Mouse (Mus musculus) forebrain, embryonic 11.5 days (tissue): ENCODE measurements around the gene Dnajc24. TPM values are rescaled to one million over a fixed set of nuclear protein-coding genes. Genes with fewer than 3 reads are reported as not detected.
A peak's percentile ranks its signal among the peaks of the same experiment; 100 is the strongest.

ENCODE experiments used
- ATAC-seq: fragments of 200-750 bp; cut with Nextera tagmentation; replicated peaks from 2 replicates; pipeline ENCODE4 v1.8.0; 2017; ENCODE audit warnings: moderate TSS enrichment; ENCODE audit not compliant: low FRiP score
- DNase-seq: peaks from one replicate; pipeline ENCODE4 v3.0.0-alpha.2; 2017; ENCODE audit warnings: low spot score
- H3K27ac ChIP-seq: fragments of 300-500 bp; sonication (generic); 2 replicates; pipeline ENCODE4 v1.5.1; 2014; ENCODE audit warnings: low read depth, low read length
- H3K27me3 ChIP-seq: fragments of 300-500 bp; sonication (generic); 2 replicates; pipeline ENCODE4 v1.6.1; 2014; ENCODE audit warnings: mild to moderate bottlenecking, low read length, mixed read lengths; ENCODE audit not compliant: control insufficient read depth, insufficient read depth
- H3K36me3 ChIP-seq: fragments of 300-500 bp; sonication (generic); 2 replicates; pipeline ENCODE4 v1.6.1; 2014; ENCODE audit warnings: mild to moderate bottlenecking, low read length, moderate library complexity, mixed read lengths; ENCODE audit not compliant: control insufficient read depth, insufficient read depth
- H3K4me1 ChIP-seq: fragments of 300-500 bp; sonication (generic); replicated peaks from 2 replicates; pipeline ENCODE4 v1.6.1; 2014; ENCODE audit warnings: low read length, mixed read lengths; ENCODE audit not compliant: control insufficient read depth, insufficient read depth
- H3K4me2 ChIP-seq: fragments of 300-500 bp; sonication (generic); 2 replicates; pipeline ENCODE4 v1.6.1; 2014; ENCODE audit warnings: low read depth, mild to moderate bottlenecking, low read length, moderate library complexity, mixed read lengths; ENCODE audit not compliant: severe bottlenecking
- H3K4me3 ChIP-seq: fragments of 300-500 bp; sonication (generic); 2 replicates; pipeline ENCODE4 v1.5.1; 2014; ENCODE audit warnings: low read depth, low read length
- H3K9ac ChIP-seq: fragments of 300-500 bp; sonication (generic); 2 replicates; pipeline ENCODE4 v1.6.1; 2014; ENCODE audit warnings: low read length
- H3K9me3 ChIP-seq: fragments of 300-500 bp; sonication (generic); 2 replicates; pipeline ENCODE4 v1.6.1; 2016; ENCODE audit warnings: low read length, mixed read lengths; ENCODE audit not compliant: control insufficient read depth
- WGBS: fragments of 180-500 bp; shearing (Covaris S2); extraction: QIAGEN DNeasy Blood & Tissue Kit; methylation state at CpG from one replicate; pipeline ENCODE4 v1.1.7; 2014; 5-methylcytosine and 5-hydroxymethylcytosine counted together
- polyA plus RNA-seq: library from polyadenylated mRNA; unstranded; fragments of >200 nt; fragmentation: Nextera tagmentation; extraction: Ambion mirVana; gene quantifications from 2 replicates; pipeline ENCODE4 v1.2.1, GENCODE M21; 2014

Dnajc24 gene
- polyA plus RNA-seq: 50.9 and 54.3 TPM in 2 replicates

GRCm38 (mm10) chr2:106002835-106003739, at the start of gene Dnajc24:
Gene Dnajc24 (minus strand): TSS chr2:106003549.
- Histone ChIP-seq H3K27me3 (no peaks in the 10 kb centered on the region), H3K4me1 (no peaks in the 10 kb centered on the region), H3K4me2 (peak within 1 kb of the TSS; percentile 60), H3K4me3 (peak within 1 kb of the TSS; percentile 80), H3K27ac (0 out of 2 replicates have a peak within 1 kb of the TSS, but pooled peaks have one; percentile 51), H3K36me3 (no peaks in the 10 kb centered on the region), H3K9me3 (no peaks in the 10 kb centered on the region), H3K9ac (peak within 1 kb of the TSS; percentile 91)
- 2% methylated on average over 44 of the region's 44 CpGs for WGBS
- peak; percentile 93 for DNase-seq
- ATAC-seq: peak; percentile 95

GRCm38 (mm10) chr2:106046686-106047085, 43.3 kb upstream of the Dnajc24 start:
- Histone ChIP-seq H3K27ac (no peak overlapping the region), H3K4me3 (no peak overlapping the region), H3K4me2 (no peak overlapping the region), H3K9me3 (no peaks in the 10 kb centered on the region), H3K4me1 (no peaks in the 10 kb centered on the region), H3K27me3 (no peaks in the 10 kb centered on the region), H3K9ac (no peak overlapping the region), H3K36me3 (no peaks in the 10 kb centered on the region)
- ATAC-seq (no peak), DNase-seq (no peak)
- 87% methylated on average over 4 of the region's 4 CpGs for WGBS

- no peaks in the 10 kb centered on the region for H3K27me3 ChIP-seq
- H3K9me3 ChIP-seq: no peaks in the 10 kb centered on the region
- H3K36me3 ChIP-seq: no peaks in the 10 kb centered on the region
- no peaks in the 10 kb centered on the region for H3K4me1 ChIP-seq
- 48% methylated on average over 7 of the region's 7 CpGs for WGBS
- H3K27ac ChIP-seq: no peak overlapping the region
- no peak for ATAC-seq
- no peak overlapping the region for H3K4me3 ChIP-seq
- H3K9ac ChIP-seq: no peak overlapping the region
- H3K4me2 ChIP-seq: no peak overlapping the region
- DNase-seq: no peak
These were observed 39.1 kb upstream of the Dnajc24 start for GRCm38 (mm10) chr2:106042495-106042894.

- Histone ChIP-seq H3K4me2 (no peak overlapping the region), H3K27ac (no peak overlapping the region), H3K4me3 (no peak overlapping the region), H3K36me3 (no peaks in the 10 kb centered on the region), H3K9me3 (no peaks in the 10 kb centered on the region), H3K9ac (no peak overlapping the region), H3K27me3 (no peaks in the 10 kb centered on the region), H3K4me1 (no peaks in the 10 kb centered on the region)
- no peak for DNase-seq
- ATAC-seq: no peak
- 84% methylated on average over 5 of the region's 5 CpGs for WGBS
These were observed 38.6 kb upstream of the Dnajc24 start for GRCm38 (mm10) chr2:106041961-106042360.

- 56% methylated on average over 4 of the region's 4 CpGs for WGBS
- ATAC-seq (no peak), DNase-seq (no peak)
- Histone ChIP-seq H3K27me3 (no peaks in the 10 kb centered on the region), H3K27ac (no peak overlapping the region), H3K4me3 (no peak overlapping the region), H3K4me1 (no peaks in the 10 kb centered on the region), H3K4me2 (no peak overlapping the region), H3K36me3 (no peaks in the 10 kb centered on the region), H3K9me3 (no peaks in the 10 kb centered on the region), H3K9ac (no peak overlapping the region)
These were observed 34.9 kb upstream of the Dnajc24 start for GRCm38 (mm10) chr2:106038286-106038685.

DNA sequence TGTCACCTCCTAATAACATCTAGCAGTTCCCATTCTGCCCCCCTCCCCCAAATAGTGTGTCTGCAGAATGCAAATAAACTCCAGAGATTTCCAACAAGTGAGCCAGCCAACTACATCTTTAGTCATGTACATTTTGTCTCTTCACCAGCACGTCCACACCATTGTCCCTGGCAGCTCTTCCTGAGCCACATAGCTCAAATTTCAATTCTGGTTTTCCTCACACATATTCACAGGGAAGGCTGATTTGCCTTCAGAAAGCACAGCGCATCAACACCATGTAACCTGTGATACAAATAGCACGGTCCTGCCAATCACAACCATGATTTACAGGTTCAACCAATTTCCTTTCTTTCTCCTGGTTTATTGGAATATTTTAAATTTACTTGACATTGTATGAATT, 21.5 kb upstream of the Dnajc24 start:
- Histone ChIP-seq H3K4me3 (no peak overlapping the region), H3K27me3 (no peaks in the 10 kb centered on the region), H3K4me2 (no peak overlapping the region), H3K36me3 (no peaks in the 10 kb centered on the region), H3K9me3 (no peaks in the 10 kb centered on the region), H3K4me1 (no peaks in the 10 kb centered on the region), H3K9ac (no peak overlapping the region), H3K27ac (no peak overlapping the region)
- no peak for DNase-seq
- ATAC-seq: no peak
- 75% methylated on average over 3 of the region's 3 CpGs for WGBS

- no peaks in the 10 kb centered on the region for H3K36me3 ChIP-seq
- ATAC-seq: no peak
- WGBS: 92% methylated on average over 2 of the region's 2 CpGs
These were observed 5.1 kb upstream of the Dnajc24 start for GRCm38 (mm10) chr2:106008415-106008814.

DNA sequence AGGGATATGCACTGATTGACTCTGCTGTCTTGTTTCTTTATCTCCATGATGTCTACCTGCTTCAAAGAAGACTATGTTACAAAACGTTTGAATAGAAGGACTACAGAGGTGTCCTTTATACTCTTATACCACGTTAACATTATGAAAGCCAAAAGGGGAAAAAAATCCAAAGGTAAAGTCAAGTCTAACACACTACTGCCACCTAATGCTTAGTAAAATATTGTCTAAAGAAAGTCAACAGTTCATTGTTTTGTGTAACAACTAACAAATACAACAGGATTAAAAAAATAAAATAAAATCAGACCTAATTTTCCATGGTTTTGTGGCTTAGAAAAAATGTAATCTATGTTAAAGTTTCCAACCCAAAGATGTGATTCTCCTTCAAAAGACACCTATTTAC, 15.3 kb downstream of the Dnajc24 start:
- no peak for ATAC-seq
- H3K27ac ChIP-seq: no peak overlapping the region
- no peaks in the 10 kb centered on the region for H3K9me3 ChIP-seq
- H3K36me3 ChIP-seq: no peaks in the 10 kb centered on the region
- no peak overlapping the region for H3K4me3 ChIP-seq
- no peak overlapping the region for H3K9ac ChIP-seq
- no peak for DNase-seq
- no peak overlapping the region for H3K4me2 ChIP-seq
- peaks cover 5% of the 10 kb centered on the region; the same call in 1 of the 2 replicates for H3K4me1 ChIP-seq
- 22% methylated on average over 2 of the region's 2 CpGs for WGBS
- H3K27me3 ChIP-seq: no peaks in the 10 kb centered on the region

More at GRCm38 (mm10) chr2:106008415-106008814, 5.1 kb upstream of the Dnajc24 start:
- Histone ChIP-seq H3K9me3 (no peaks in the 10 kb centered on the region), H3K4me3 (no peak overlapping the region), H3K27me3 (no peaks in the 10 kb centered on the region), H3K27ac (no peak overlapping the region), H3K9ac (no peak overlapping the region), H3K4me1 (no peaks in the 10 kb centered on the region), H3K4me2 (no peak overlapping the region)
- no peak for DNase-seq
